In genomic region chr2:156494875-156495274, GRCm38 (mm10) we compare ENCODE assay signal across 11 mouse cellular contexts. TPM values are rescaled to one million over a fixed set of nuclear protein-coding genes. Genes with fewer than 3 reads are reported as not detected.
DNase-seq lines count a peak whose midpoint lies in the region; ATAC-seq and TF ChIP-seq lines count a peak whose summit lies in the region.
"Had no signal": no experiment of that assay in that cellular context is flagged by ENCODE, and none has a peak within 500 bp of the region (broad histone marks: within the 10 kb centered on the region; RNA-seq: fewer than 3 reads in every experiment).

No protein-coding gene starts in this region.

- peak; percentile 70 for ATAC-seq in intestine, embryonic 16.5 days
- ATAC-seq in stomach, embryonic 14.5 days (ENCODE audit: insufficient number of reproducible peaks, insufficient read depth, low FRiP score, low read depth): peak; percentile 38; the same call in 1 of the 2 replicates

- no peak overlapping the region for H3K9ac ChIP-seq in intestine, embryonic 16.5 days (ENCODE audit: low read depth, low read length)
- H3K9ac ChIP-seq in stomach, embryonic 14.5 days (replicated peaks; ENCODE audit: low read depth, low read length): no peak overlapping the region

- no peak overlapping the region for H3K27ac ChIP-seq in left cerebral cortex, adult 2 months
- no peak overlapping the region for H3K27ac ChIP-seq in intestine, embryonic 16.5 days (ENCODE audit: low read length)
- H3K27ac ChIP-seq in stomach, embryonic 14.5 days (ENCODE audit: low read length): no peak overlapping the region

- no peaks in the 10 kb centered on the region for H3K27me3 ChIP-seq in intestine, embryonic 16.5 days (replicated peaks; ENCODE audit: control insufficient read depth, insufficient read depth, low read length)
- H3K27me3 ChIP-seq in stomach, embryonic 14.5 days (ENCODE audit: control insufficient read depth, insufficient read depth, low read length): no peaks in the 10 kb centered on the region

- intact Hi-C loops in left cerebral cortex, postnatal 4 days (cut with DNase I): no loop called here
- intact Hi-C loops in left cerebral cortex, adult 2 months (cut with DNase I): loop anchor here (5.0 kb wide), 1 partner anchor 113 kb away; no protein-coding TSS in a partner anchor

- DNase-seq in left cerebral cortex, postnatal 4 days: peak; percentile 84
- no peak for DNase-seq in left cerebral cortex, adult 2 months (ENCODE audit: extremely low spot score in 1 of 2, low spot score in 2 of 2)
- peak; percentile 92 to 94 for DNase-seq in cerebellum, adult 18-20 months
- no peak for DNase-seq in gastrocnemius, adult 18-20 months (ENCODE audit: low spot score)
- DNase-seq in embryo, embryonic 11 days: no peak
- no peak for DNase-seq in kidney, adult 18-20 months
- DNase-seq: adrenal gland, postnatal 10 days; kidney, adult 8-10 months had no signal

- peaks cover 3% of the 10 kb centered on the region; the same call in 1 of the 2 replicates for H3K36me3 ChIP-seq in intestine, embryonic 16.5 days (ENCODE audit: control insufficient read depth, insufficient read depth, low read length)
- peaks cover 13% of the 10 kb centered on the region for H3K36me3 ChIP-seq in stomach, embryonic 14.5 days (ENCODE audit: control insufficient read depth, insufficient read depth, low read length)

- H3K9me3 ChIP-seq in intestine, embryonic 16.5 days (ENCODE audit: control insufficient read depth, low read length): no peaks in the 10 kb centered on the region
- no peaks in the 10 kb centered on the region for H3K9me3 ChIP-seq in stomach, embryonic 14.5 days (ENCODE audit: control insufficient read depth, low read depth, low read length)
- H3K9me3 ChIP-seq: megakaryocyte, embryonic 14.5 days had no signal

- H3K4me2 ChIP-seq in intestine, embryonic 16.5 days (ENCODE audit: low read depth, low read length): no peak overlapping the region
- H3K4me2 ChIP-seq in stomach, embryonic 14.5 days (replicated peaks; ENCODE audit: low read depth, low read length): no peak overlapping the region

- no peak for TF ChIP-seq CTCF in left cerebral cortex, adult 2 months (IDR thresholded peaks at IDR 0.05)

- H3K4me1 ChIP-seq in intestine, embryonic 16.5 days (ENCODE audit: control insufficient read depth, insufficient read depth, low read length): peaks cover 7% of the 10 kb centered on the region
- no peaks in the 10 kb centered on the region for H3K4me1 ChIP-seq in stomach, embryonic 14.5 days (ENCODE audit: control insufficient read depth, insufficient read depth, low read length)
- H3K4me1 ChIP-seq: megakaryocyte, embryonic 14.5 days had no signal

- 79% methylated on average over 12 of the region's 12 CpGs for WGBS in intestine, embryonic 16.5 days
- WGBS in stomach, embryonic 14.5 days: 90% methylated on average over 12 of the region's 12 CpGs

- no peak overlapping the region for H3K4me3 ChIP-seq in left cerebral cortex, adult 2 months
- no peak overlapping the region for H3K4me3 ChIP-seq in intestine, embryonic 16.5 days (ENCODE audit: low read length)
- no peak overlapping the region for H3K4me3 ChIP-seq in stomach, embryonic 14.5 days (ENCODE audit: low read depth, low read length)
- H3K4me3 ChIP-seq: megakaryocyte, embryonic 14.5 days had no signal

RNA-seq across cellular contexts. Expression of gene Aar2, which starts 52.5 kb away (rescaled TPM):
- 10 to 100 TPM; 28.6 to 33.2 TPM for total RNA-seq in left cerebral cortex, postnatal 4 days (2021)
- 10 to 100 TPM; 37.3 to 39.6 TPM for total RNA-seq in left cerebral cortex, adult 2 months (2021)
- 33.1 and 33.2 TPM in 2 replicates for polyA plus RNA-seq in intestine, embryonic 16.5 days (2015; fragmentation: Nextera tagmentation; extraction: Ambion mirVana)
- 38.6 and 42.2 TPM in 2 replicates for polyA plus RNA-seq in stomach, embryonic 14.5 days (2014; fragmentation: Nextera tagmentation; extraction: Ambion mirVana)
- 10 to 100 TPM; 22.9 to 23.0 TPM for total RNA-seq in gastrocnemius, adult 18-20 months (2021)

Comparison
In these comparisons a context has a peak if more than half of its experiments do, and no peak if none do; other contexts are left out.
1. DNase-seq: peak in left cerebral cortex, postnatal 4 days (single experiment) and cerebellum, adult 18-20 months (2 of 2); none in left cerebral cortex, adult 2 months (0 of 2), gastrocnemius, adult 18-20 months (single experiment), embryo, embryonic 11 days (single experiment) and kidney, adult 18-20 months (single experiment).